Mouse (Mus musculus): ENCODE data around the gene Phb.

DNA sequence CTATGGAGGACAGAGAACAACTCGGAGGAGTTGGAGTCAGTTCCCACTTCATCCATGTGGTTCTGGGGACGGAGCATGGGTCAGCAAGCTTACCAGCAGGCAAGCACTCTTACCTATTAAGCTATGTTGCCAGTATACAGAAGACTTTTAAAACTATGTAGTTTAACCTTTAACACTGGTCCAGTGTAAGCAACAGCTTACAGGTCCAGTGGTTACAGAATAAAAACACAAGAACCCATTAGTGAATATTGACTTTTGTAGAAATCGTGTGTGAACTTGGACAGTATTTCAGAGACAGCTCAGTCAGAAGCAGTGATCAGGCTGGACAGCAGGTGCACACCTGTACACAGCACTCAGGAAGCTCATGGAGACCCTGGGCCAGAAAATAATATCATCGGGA, 57.7 kb downstream of the Phb start:
- TF ChIP-seq POLR2A (IDR thresholded peaks at IDR 0.05; ENCODE audit: extremely low read depth, insufficient read depth, low read length) = no peak
- TF ChIP-seq CTCF (IDR thresholded peaks at IDR 0.05; ENCODE audit: low read depth, low read length) = no peak

All from liver, adult 2 months (tissue).